Mouse (Mus musculus): ENCODE data around the gene Cd7.
"Not testable (repeated sequence)": the region's sequence is repeated elsewhere in the genome, so short reads cannot be mapped to it uniquely, and the experiment has no call there.

Gene Cd7

DNA sequence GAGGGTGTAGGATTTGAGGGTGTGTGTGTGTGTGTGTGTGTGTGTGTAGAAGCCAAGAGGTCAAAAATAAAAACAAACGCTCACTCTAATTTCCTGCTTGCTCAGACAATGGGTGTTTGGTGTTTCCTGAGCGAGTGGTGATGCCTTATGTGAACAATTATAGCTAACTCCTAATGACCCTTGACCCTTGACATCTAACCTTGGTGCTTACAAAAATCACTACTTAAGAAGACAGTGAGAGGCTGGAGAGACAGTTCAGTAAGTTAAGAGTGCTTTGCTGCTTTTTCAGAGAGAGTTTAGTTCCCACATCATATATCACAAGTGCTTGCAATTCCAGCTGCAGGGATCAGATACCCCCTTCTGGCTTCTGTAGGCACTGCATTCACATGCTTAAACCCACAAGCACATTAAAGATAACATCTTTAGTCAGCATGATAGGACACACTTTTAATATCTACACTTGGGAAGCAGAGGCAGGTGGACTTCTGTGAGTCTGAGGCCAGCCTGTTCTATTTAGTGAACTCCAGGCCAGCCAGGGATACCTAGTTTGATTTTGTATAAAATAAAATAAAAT is 8.7 kb upstream of the Cd7 start:
- no peak for DNase-seq (ENCODE audit: low spot score)

DNA sequence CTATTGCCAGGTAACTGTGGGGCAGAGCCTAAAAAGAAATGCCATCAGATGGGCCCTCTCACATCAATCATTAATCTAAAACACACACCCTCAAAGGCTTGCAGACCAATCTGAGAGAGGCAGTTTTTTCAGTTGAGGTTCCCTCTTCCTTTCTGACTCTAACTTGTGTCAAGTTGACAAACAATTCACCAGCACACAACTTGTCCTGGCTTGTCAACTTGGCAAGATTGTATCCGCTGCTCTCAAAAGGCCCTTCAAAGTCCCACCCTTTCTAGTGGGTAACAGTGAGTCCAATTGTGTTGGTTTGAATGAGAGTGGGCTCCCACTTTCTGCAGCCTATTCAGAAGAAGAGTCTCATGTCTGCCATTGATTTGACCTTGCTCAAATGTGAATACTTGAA is 6.1 kb upstream of the Cd7 start:
- no peak for DNase-seq (ENCODE audit: low spot score)

DNA sequence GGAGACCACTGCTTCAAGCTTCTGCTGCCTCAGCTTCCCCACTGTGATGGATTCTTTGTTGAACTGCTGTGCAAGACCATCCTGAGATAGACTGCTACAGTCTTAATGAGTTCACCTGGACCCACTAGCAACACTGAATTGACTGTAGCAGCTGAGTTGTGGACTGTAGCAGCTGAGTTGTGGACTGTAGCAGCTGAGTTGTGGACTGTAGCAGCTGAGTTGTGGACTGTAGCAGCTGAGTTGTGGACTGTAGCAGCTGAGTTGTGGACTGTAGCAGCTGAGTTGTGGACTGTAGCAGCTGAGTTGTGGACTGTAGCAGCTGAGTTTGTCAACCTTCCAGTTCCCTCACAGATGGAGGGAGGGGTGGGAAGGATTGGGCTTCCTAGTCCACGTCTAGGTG is 3.8 kb upstream of the Cd7 start:
- DNase-seq (ENCODE audit: low spot score), result not testable (repeated sequence)

DNA sequence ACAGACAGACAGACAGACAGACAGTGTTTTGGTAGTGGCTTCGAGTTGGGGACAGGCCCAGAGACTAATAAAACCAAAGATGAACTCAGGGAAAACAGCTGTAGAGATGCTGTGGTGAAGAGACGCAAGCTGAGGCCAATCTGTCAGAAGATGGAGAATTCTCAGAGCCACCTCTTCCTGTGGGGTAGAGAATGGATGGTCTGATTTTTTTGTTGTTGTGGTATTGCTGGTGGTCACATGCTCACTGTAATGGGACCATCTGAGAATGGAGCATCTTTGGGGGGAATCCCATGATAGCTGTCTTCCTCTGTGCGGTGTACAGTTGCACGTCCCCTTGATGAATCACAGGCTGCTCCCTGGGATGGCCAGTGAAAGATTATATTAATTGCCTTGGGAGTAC is 3.3 kb upstream of the Cd7 start:
- no peak for DNase-seq (ENCODE audit: low spot score)

DNA sequence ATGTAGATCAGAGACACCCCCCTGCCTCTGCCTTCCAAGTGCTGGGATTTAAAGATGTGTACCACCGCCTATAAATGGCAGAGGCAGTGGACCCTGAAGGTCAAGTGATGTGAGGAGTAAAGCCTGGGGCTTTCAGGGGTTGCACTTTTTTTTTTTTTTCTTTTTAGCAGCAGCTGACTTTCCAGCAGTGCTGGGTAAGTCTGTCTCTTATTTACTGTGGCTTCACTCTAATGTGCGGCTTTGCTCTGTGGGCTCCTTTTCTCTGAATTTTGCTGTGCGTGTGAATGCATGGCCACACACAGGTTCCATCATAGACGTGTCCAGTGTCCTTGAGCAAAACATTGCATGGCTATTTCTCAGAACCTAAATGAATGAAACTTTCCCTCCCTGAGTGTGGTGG is 2.4 kb upstream of the Cd7 start:
- no peak for DNase-seq (ENCODE audit: low spot score)

DNA sequence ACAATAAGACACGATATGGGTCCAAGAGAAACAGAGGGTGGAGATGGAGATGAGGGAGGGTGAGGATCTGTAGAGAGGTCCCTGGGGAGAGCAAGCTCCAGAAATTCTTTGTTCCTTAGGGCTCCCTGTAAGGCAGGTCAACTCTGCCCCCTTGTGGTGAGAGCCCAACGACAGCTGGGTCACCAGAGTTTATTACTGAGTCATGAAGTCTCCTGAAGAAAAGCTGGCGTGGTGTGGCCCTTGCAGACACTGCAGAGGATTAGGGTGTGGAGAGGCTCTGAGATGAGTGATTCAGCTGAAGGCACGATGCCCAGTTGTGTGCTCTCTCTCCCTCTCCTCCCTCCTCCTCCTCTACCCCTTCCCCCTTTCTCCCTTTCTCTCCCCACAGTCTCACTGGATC is 2.0 kb upstream of the Cd7 start:
- peak; percentile 57 for DNase-seq (ENCODE audit: low spot score)

DNA sequence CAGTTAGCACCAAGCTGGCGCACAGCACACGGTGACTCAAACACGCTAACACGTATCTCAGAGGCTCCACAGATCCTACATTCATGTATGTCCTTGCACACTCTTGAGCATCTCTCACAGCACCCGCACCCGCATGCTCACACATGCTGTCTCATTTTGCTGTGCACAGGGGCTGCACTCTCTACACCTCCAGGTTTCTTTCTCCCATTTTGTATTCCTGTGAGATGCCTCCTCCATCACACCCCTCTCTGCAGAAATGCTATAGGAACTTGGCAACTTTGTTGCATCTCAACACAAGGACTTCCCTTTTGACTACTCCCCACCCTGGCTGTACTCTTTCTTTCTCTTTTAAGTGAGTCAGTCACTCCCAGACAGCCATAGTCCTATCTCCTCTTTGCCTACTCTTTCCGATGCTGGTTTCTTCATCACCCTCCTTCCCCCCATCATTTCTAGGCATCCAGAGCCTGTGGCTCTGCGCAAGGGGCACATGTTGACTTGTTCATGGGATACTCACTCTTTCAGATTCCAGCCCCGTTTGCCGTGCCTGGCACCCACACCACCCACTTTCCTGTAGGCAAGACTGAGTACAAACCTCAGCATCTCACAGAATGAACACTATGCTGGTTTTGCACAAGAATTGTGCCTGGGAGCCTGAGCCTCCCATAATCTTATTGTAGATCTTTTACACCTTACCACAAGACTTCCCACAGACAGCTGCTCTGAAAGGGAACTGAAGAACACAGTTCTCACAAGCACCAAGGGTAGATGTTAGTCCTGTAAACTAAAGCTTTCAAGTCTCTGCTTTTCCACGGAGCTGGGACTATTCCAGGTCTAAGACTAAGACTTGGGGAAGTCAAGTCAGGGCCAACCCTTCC is 615 bp downstream of the Cd7 start:
- no peak for DNase-seq (ENCODE audit: low spot score)

DNA sequence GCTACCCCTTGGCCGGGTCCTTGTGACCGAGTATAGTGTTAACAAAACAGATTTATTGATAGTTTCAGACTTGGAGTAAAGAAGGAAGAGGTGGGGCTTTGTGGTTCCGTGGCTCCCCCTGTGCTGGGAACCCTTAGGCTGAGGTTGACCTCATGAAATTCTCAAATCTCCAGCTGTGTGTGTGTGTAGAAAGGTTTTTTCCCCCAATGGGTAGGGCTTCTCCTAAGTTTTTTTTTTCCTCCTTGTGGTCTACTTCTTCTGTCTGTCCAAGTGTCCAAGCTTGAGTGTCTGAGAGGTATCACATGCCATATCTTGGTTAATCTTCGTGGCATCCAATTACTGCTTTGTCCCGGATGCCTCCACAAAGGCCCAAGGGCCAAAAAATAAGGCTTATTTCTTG is 6.1 kb downstream of the Cd7 start:
- DNase-seq (ENCODE audit: low spot score), result no peak

DNA sequence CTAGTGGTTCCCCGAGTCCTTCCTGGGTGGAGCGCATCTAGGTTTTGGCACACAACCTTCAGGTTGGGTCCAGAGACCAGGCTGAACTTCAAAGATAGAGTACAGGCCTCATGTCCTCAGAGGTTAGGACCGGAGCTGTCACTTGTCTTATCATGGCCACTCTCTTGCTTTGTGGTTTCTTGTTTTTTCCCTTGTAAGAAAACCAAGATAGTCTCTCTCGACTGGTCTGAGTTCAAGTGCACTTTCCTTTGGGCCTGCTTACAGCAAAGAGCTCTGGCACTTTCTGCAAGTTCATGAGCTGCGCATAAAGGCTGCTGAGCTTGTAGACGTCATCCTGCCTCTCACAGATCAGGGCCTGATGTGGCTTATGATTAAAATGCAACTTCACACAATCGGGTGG is 12.0 kb downstream of the Cd7 start:
- DNase-seq (ENCODE audit: low spot score), result no peak

DNA sequence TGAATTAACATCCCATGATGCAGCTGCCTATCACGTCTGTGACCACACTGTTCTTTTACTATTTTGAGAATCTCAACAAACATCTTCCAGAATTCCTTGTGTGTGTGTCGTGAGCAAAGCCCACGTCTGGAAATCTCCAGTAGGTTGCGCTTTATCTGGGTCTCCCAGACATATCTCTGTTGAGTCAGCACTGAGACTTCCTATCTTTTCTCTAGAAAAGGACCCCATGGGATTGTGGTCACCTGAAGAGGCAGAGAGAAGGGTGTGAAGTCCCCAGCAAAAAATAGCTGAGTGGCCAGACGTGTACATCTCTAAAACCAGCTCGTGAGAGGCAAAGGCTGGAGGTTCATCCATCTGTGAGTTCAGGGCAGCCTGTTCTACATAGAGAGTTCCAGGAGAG is 15.1 kb downstream of the Cd7 start:
- no peak for DNase-seq (ENCODE audit: low spot score)

DNA sequence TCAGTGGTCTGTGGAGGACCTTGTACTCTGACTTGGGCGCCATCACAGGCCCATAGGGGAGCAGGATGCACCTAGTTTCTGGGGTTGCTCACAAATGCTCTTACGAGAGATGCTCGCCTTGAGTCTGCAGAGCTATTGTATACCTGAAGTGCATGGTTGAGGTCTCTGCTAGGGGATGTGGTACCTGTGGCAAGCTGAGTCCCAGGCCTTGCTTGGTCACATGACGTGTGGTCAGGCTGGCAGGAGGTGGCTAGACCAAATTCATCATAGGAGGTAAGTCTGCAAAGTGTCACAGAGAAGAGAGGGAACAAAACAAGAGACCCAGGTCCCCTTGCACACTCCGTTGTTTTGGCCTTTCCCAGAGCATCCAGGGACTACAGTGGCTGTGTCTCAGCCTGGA is 19.7 kb downstream of the Cd7 start:
- DNase-seq (ENCODE audit: low spot score), result no peak

DNA sequence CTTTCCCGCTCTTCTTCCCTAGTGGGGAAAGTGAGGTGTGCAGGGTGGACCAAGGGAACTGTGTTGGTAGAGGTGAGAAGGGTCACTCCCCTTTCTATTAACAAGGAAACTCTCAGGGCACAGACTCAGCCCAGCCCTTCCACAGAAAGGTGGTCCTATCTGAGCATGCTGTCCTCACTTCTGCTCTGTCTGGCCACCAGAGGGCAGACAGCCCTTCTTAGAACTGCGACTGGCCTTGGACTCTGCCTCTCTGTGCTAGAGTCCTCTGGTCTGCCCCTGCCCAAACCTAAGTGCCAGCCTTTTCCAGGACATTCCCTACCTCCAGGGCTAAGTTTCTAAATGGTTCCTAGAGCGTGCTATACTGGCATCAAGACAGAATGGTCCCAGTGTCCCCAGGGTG is 21.5 kb downstream of the Cd7 start:
- DNase-seq (ENCODE audit: low spot score), result no peak

DNA sequence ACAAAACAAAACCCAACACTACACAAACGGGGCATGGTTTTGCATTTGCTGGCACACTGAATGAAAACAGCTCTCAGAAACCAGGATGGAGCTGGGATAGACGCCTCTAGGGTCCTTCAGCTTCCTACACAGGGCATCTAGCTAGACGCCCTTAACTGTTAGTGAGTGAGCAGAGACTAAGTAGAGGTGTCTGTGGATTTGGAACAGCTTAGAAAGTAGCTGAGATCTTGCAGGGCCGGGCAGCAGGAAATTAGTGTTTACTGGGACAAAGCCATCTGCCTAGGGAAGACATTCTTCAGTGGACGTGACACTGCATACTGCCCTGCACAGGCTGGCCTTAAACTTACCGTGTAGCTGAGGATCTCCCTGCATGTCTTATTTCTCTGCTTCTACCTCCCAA is 23.7 kb downstream of the Cd7 start:
- DNase-seq (ENCODE audit: low spot score), result no peak

DNA sequence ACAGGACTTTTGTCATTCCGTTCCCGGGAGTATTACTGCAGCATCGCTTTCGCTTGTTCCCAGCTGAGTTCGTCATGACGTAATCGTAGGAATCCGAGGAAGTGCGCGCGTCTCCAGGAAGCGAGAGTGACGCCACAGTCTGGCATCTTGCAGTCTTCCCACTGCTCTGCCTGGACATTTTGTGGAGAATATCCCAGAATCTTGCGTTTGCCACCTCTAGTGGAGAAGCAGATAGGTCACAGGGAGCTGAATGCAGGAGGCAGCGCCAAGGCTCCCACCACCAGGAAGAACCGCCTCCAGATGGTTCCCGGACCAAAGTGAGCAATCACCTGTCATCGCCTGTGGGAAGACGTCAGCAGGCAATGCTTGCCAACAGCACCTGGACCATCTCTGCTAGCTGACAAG is 24.3 kb downstream of the Cd7 start:
- DNase-seq (ENCODE audit: low spot score), result peak; percentile 17

DNA sequence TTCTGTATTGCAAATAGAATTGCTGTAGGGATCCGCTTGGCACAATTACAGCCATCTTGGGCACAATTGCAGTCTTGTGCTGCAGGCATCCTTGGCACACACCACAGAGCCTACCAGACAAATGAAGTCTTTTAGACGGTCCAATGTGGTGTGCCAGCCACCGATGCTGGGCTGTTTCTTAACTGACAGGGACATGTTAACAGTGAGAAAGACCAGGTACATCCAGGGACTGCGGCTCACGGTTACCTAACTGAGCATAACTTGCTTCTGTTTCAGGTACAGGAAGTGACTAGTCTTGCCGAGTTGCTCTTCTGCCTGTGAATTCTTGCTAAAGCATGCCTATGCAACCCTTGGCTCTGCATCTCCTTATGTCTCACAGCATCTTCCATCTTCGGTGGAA is 25.6 kb downstream of the Cd7 start:
- DNase-seq (ENCODE audit: low spot score), result no peak

DNA sequence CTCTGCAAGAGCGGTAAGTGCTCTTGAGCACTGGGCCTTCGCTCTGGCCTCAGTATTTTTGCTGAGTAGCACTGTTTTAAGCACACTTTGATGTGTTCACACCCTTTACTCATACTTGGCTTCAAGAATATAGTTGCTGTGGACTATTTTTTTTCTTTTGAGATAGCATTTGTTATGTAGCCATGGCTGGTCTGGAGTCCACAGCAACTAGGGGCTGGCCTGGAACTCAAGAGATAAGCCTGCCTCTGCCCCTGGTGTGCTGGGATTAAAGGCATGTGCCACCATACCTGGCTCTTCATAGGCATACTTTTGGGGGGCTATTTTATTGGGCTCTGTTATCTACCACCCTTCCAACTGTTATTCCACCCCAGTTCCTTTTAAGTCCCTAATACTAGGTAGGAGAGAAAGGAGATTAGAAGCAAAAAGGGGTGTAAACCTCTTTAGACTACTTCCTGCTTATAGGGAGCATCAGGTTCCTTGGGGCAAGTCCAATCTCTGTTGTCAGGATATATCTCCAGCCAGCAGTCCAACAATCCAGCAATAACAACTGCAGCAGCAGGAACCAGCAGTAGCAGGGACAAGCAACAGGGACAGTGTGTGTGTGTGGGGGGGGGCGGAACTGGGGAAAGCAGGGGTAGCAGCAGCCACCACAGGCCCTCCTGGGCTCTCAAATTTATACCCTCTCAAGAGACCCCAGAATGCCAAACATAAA is 29.0 kb downstream of the Cd7 start:
- no peak for DNase-seq (ENCODE audit: low spot score)

DNA sequence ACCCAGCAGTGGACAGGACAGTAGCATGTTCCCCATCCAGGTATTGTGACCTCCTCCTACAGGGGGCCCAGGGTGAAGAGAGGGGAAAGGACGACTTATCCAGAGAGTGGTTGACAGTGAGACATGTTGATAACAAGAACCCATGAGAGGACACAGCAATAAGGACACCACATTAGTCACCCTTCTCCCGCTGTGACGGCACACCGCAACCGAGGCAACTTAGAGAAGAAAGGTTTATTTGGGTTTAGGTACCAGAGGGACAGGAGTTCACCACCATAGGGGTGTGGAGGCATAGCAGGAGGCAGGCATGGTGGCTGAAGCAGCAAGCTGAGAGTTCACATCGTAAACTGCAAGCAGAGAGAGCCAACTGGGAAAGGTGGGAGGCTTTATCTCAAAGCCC is 33.0 kb downstream of the Cd7 start:
- no peak for DNase-seq (ENCODE audit: low spot score)

DNA sequence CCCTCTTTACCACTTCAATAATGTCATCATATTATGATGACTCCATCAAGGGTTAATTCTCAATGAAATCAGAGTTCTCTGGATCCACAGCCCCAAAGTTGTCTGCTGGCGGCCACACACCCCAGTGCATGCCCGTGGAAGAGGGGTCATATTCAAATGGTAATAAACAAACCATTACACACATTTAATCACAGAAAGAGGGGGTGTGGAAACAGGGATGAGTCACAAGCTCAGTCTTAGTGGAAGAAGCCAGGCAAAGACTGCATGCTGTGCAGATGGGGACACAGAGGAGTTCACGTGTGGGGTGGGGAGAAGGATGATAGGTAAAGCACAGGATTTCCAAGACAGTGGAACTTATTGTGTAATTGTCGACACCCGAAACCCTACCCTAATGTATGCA is 34.9 kb downstream of the Cd7 start:
- DNase-seq (ENCODE audit: low spot score), result no peak

DNA sequence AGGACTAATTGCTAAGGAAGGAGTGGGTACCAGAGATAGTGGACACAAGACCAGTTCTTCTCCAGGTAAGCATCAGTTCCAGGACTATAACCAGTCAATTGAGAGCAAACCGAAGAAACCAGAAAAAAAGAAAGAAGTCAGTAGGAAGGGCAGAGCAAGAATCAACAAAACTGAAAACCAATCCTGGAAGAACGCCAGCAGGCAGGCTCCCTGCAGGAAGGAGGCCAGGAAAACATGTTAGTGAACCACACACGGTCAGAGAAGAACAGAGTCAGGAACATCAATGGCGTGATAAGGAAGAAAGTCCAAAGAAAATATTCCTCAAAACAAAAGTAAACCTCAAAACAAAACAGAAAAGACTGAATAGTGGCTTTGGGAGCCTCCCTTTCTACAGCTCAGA is 37.3 kb downstream of the Cd7 start:
- no peak for DNase-seq (ENCODE audit: low spot score)

DNA sequence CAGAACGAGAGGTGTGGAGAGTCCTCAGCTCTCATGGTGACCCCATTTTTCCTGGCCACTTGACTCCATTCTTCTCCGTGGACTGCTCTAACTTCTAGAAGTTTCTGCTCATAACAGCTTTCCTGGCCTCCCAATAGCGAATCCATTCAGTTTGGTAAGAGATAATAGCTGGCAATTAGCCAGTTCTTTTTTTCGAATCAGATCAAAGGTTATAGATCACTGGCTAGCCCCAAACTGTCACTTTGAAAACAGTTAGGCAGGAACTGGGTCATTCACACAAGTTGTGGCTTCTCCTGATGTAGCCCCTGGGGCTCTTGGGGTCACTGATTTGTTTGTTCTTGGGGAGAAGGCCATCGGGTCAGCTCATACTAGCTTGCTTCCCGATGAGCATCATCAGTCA is 44.5 kb downstream of the Cd7 start:
- DNase-seq (ENCODE audit: low spot score), result no peak

DNA sequence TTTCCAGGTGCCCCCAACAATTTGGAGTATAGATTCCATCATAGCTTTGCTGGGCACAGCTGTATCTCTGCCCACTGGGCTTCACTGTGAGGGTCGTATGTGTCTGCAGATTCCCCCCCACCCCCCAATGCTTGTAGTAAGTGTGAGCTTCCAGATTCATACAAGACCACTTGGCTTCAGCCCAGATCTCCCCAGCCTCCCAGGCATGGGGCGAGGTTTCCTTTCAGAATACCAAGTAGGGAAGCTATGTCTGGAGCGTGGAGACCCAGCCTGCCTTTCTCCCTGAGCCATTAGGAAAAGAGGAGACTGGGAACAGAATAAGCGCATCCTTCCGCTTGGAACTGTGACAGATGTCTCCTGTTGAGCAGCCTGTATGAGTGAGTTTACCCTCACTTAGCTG is 45.6 kb downstream of the Cd7 start:
- DNase-seq (ENCODE audit: low spot score), result no peak

DNA sequence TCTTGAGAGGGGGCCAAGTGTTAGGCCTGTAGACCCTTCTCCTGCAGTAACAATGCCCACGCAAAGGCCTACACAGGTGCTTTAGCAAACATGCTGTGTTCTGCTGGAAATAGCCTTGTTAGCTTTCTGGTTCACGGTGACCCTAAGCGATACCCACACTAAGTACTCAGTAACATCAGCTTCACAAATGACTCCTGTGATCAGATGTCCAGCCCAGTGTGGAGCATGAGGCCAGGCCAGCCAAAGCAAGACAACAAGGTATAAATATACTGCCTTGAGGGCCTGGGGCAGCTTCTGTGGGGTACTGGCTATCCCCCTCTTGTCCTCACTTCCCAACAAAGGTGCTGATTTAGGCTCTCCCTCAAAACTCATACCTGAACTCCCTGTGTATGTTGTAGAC is 46.1 kb downstream of the Cd7 start:
- DNase-seq (ENCODE audit: low spot score), result no peak

DNA sequence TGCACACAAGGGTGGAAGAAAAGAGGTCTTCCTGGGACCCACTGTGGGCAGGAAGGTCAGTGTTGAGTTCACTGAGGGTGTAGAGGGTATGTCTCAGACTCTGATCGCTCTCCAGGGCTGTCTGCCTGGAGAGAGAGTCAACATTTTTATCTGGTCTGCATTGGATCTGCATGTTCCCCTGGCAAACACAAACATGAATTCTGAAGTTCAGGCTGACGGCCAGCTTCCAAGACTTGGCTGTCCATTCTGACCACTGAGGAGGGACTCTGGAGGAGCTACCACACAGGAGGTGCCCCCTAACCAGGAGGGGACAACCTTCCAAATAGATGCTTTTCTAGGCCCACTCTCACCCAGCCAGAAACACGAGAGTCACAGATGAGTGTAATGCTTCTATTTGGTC is 47.4 kb downstream of the Cd7 start:
- no peak for DNase-seq (ENCODE audit: low spot score)

Measured in yolk sac, embryonic 10.5 days (tissue).